Mouse (Mus musculus) kidney, embryonic 14.5 days (tissue): ENCODE measurements around the gene Inca1. TPM values are rescaled to one million over a fixed set of nuclear protein-coding genes. Genes with fewer than 3 reads are reported as not detected.

Source experiments
- ATAC-seq: fragments of 200-750 bp; cut with Nextera tagmentation; 2 replicates; pipeline ENCODE4 v1.8.0; 2017; ENCODE audit warnings: moderate number of reproducible peaks, mild to moderate bottlenecking, moderate TSS enrichment, moderate library complexity; ENCODE audit not compliant: low FRiP score, low TSS enrichment
- H3K27ac ChIP-seq: fragments of 300-500 bp; sonication (generic); 2 replicates; pipeline ENCODE4 v1.5.1; 2014; ENCODE audit warnings: low read depth, mild to moderate bottlenecking, low read length, moderate library complexity, mixed read lengths
- H3K27me3 ChIP-seq: fragments of 300-500 bp; sonication (generic); 2 replicates; pipeline ENCODE4 v1.6.1; 2014; ENCODE audit warnings: mild to moderate bottlenecking, low read length; ENCODE audit not compliant: control insufficient read depth, insufficient read depth
- H3K36me3 ChIP-seq: fragments of 300-500 bp; sonication (generic); 2 replicates; pipeline ENCODE4 v1.6.1; 2014; ENCODE audit warnings: low read length, mixed read lengths; ENCODE audit not compliant: control insufficient read depth, insufficient read depth
- H3K4me1 ChIP-seq: fragments of 300-500 bp; sonication (generic); 2 replicates; pipeline ENCODE4 v1.6.1; 2014; ENCODE audit warnings: low read length, mixed read lengths; ENCODE audit not compliant: control insufficient read depth, insufficient read depth
- H3K4me2 ChIP-seq: fragments of 300-500 bp; sonication (generic); replicated peaks from 2 replicates; pipeline ENCODE4 v1.6.1; 2014; ENCODE audit warnings: low read depth, mild to moderate bottlenecking, low read length
- H3K4me3 ChIP-seq: fragments of 300-500 bp; sonication (generic); 2 replicates; pipeline ENCODE4 v1.5.1; 2014; ENCODE audit warnings: mild to moderate bottlenecking, low read length
- H3K9ac ChIP-seq: fragments of 300-500 bp; sonication (generic); 2 replicates; pipeline ENCODE4 v1.6.1; 2014; ENCODE audit warnings: low read depth, mild to moderate bottlenecking, low read length, moderate library complexity
- H3K9me3 ChIP-seq: fragments of 300-500 bp; sonication (generic); 2 replicates; pipeline ENCODE4 v1.6.1; 2016; ENCODE audit warnings: low read length; ENCODE audit not compliant: control insufficient read depth
- WGBS: fragments of 180-500 bp; shearing (Covaris S2); extraction: QIAGEN DNeasy Blood & Tissue Kit; methylation state at CpG from one replicate; pipeline ENCODE4 v1.1.7; 2014; 5-methylcytosine and 5-hydroxymethylcytosine counted together
- polyA plus RNA-seq: library from polyadenylated mRNA; unstranded; fragments of >200 nt; fragmentation: Nextera tagmentation; extraction: Ambion mirVana; gene quantifications from 2 replicates; pipeline ENCODE4 v1.2.1, GENCODE M21; 2014

The Inca1 gene
- polyA plus RNA-seq, 1 experiment from 2014 or later = 1.3 TPM

- no peak overlapping the region for H3K4me2 ChIP-seq
- no peak overlapping the region for H3K4me3 ChIP-seq
- H3K27me3 ChIP-seq = no peaks in the 10 kb centered on the region
- WGBS = 72% methylated on average over 5 of the region's 5 CpGs
- H3K9me3 ChIP-seq = no peaks in the 10 kb centered on the region
- no peak for ATAC-seq
- H3K9ac ChIP-seq = no peak overlapping the region
- H3K36me3 ChIP-seq = peaks cover 30% of the 10 kb centered on the region
- no peaks in the 10 kb centered on the region for H3K4me1 ChIP-seq
- no peak overlapping the region for H3K27ac ChIP-seq
These were observed 31.2 kb upstream of the Inca1 start for GRCm38 (mm10) chr11:70731178-70731577.

GRCm38 (mm10) chr11:70730427-70731038 is 30.6 kb upstream of the Inca1 start:
- H3K4me3 ChIP-seq = no peak overlapping the region
- H3K9ac ChIP-seq = no peak overlapping the region
- no peaks in the 10 kb centered on the region for H3K9me3 ChIP-seq
- no peaks in the 10 kb centered on the region for H3K27me3 ChIP-seq
- H3K4me2 ChIP-seq = no peak overlapping the region
- no peaks in the 10 kb centered on the region for H3K4me1 ChIP-seq
- ATAC-seq = no peak
- 84% methylated on average over 9 of the region's 9 CpGs for WGBS
- H3K36me3 ChIP-seq = peaks cover 36% of the 10 kb centered on the region
- no peak overlapping the region for H3K27ac ChIP-seq

GRCm38 (mm10) chr11:70727385-70727784 is 27.4 kb upstream of the Inca1 start:
- Histone ChIP-seq H3K9ac (no peak overlapping the region), H3K27ac (no peak overlapping the region), H3K36me3 (peaks cover 60% of the 10 kb centered on the region), H3K4me3 (no peak overlapping the region), H3K9me3 (no peaks in the 10 kb centered on the region), H3K4me2 (no peak overlapping the region), H3K4me1 (no peaks in the 10 kb centered on the region), H3K27me3 (no peaks in the 10 kb centered on the region)
- ATAC-seq = no peak
- WGBS = 90% methylated on average over 5 of the region's 5 CpGs

- peaks cover 65% of the 10 kb centered on the region for H3K36me3 ChIP-seq
- no peak for ATAC-seq
- H3K27ac ChIP-seq = no peak overlapping the region
- no peak overlapping the region for H3K9ac ChIP-seq
- 92% methylated on average over 2 of the region's 2 CpGs for WGBS
- no peak overlapping the region for H3K4me2 ChIP-seq
- H3K4me1 ChIP-seq = no peaks in the 10 kb centered on the region
- no peaks in the 10 kb centered on the region for H3K9me3 ChIP-seq
- H3K27me3 ChIP-seq = no peaks in the 10 kb centered on the region
- H3K4me3 ChIP-seq = no peak overlapping the region
These were observed 26.6 kb upstream of the Inca1 start for GRCm38 (mm10) chr11:70726585-70726984.

- 85% methylated on average over 9 of the region's 9 CpGs for WGBS
- H3K4me3 ChIP-seq = no peak overlapping the region
- no peak overlapping the region for H3K4me2 ChIP-seq
- H3K9ac ChIP-seq = no peak overlapping the region
- H3K27me3 ChIP-seq = no peaks in the 10 kb centered on the region
- peaks cover 80% of the 10 kb centered on the region for H3K36me3 ChIP-seq
- H3K4me1 ChIP-seq = no peaks in the 10 kb centered on the region
- H3K27ac ChIP-seq = no peak overlapping the region
- ATAC-seq = no peak
- no peaks in the 10 kb centered on the region for H3K9me3 ChIP-seq
These were observed 24.8 kb upstream of the Inca1 start for GRCm38 (mm10) chr11:70724706-70725105.

- no peak overlapping the region for H3K4me2 ChIP-seq
- no peak for ATAC-seq
- H3K27ac ChIP-seq = no peak overlapping the region
- no peaks in the 10 kb centered on the region for H3K9me3 ChIP-seq
- no peaks in the 10 kb centered on the region for H3K27me3 ChIP-seq
- 85% methylated on average over 3 of the region's 3 CpGs for WGBS
- H3K4me3 ChIP-seq = no peak overlapping the region
- H3K4me1 ChIP-seq = no peaks in the 10 kb centered on the region
- H3K36me3 ChIP-seq = peaks cover 80% of the 10 kb centered on the region
- H3K9ac ChIP-seq = no peak overlapping the region
These were observed 21.1 kb upstream of the Inca1 start for GRCm38 (mm10) chr11:70721072-70721471.

- Histone ChIP-seq H3K9ac (no peak overlapping the region), H3K4me1 (no peaks in the 10 kb centered on the region), H3K9me3 (no peaks in the 10 kb centered on the region), H3K4me3 (no peak overlapping the region), H3K36me3 (peaks cover 78% of the 10 kb centered on the region), H3K27me3 (no peaks in the 10 kb centered on the region), H3K27ac (no peak overlapping the region), H3K4me2 (no peak overlapping the region)
- no peak for ATAC-seq
- 92% methylated on average over 3 of the region's 3 CpGs for WGBS
These were observed 20.6 kb upstream of the Inca1 start for GRCm38 (mm10) chr11:70720567-70720966.

- Histone ChIP-seq H3K4me2 (no peak overlapping the region), H3K4me3 (no peak overlapping the region), H3K27me3 (no peaks in the 10 kb centered on the region), H3K4me1 (no peaks in the 10 kb centered on the region), H3K36me3 (peaks cover 64% of the 10 kb centered on the region), H3K9ac (no peak overlapping the region), H3K27ac (no peak overlapping the region), H3K9me3 (no peaks in the 10 kb centered on the region)
- ATAC-seq = no peak
- 75% methylated on average over 5 of the region's 5 CpGs for WGBS
These were observed 18.5 kb upstream of the Inca1 start for GRCm38 (mm10) chr11:70718481-70718880.

- no peak overlapping the region for H3K27ac ChIP-seq
- no peaks in the 10 kb centered on the region for H3K9me3 ChIP-seq
- no peak overlapping the region for H3K4me2 ChIP-seq
- no peaks in the 10 kb centered on the region for H3K27me3 ChIP-seq
- no peaks in the 10 kb centered on the region for H3K4me1 ChIP-seq
- 86% methylated on average over 6 of the region's 6 CpGs for WGBS
- peaks cover 67% of the 10 kb centered on the region for H3K36me3 ChIP-seq
- no peak overlapping the region for H3K4me3 ChIP-seq
- H3K9ac ChIP-seq = no peak overlapping the region
- no peak for ATAC-seq
These were observed 15.9 kb upstream of the Inca1 start for GRCm38 (mm10) chr11:70715832-70716231.
